Mouse (Mus musculus) liver, embryonic 13.5 days (tissue): ENCODE data around the gene Mipol1. TPM values are rescaled to one million over a fixed set of nuclear protein-coding genes. Genes with fewer than 3 reads are reported as not detected.
A peak's percentile ranks its signal among the peaks of the same experiment; 100 is the strongest.

ENCODE experiments used
- ATAC-seq: fragments of 200-750 bp; cut with Nextera tagmentation; 2 replicates; pipeline ENCODE4 v1.8.0; 2017; ENCODE audit warnings: low read depth, mild to moderate bottlenecking, moderate number of reproducible peaks, moderate library complexity
- DNase-seq: peaks from one replicate; pipeline ENCODE4 v3.0.0; 2022
- H3K27ac ChIP-seq: fragments of 300-500 bp; sonication (generic); 2 replicates; pipeline ENCODE4 v1.5.1; 2015; ENCODE audit warnings: moderate library complexity, mild to moderate bottlenecking, inconsistent platforms
- H3K27me3 ChIP-seq: fragments of 300-500 bp; sonication (generic); 2 replicates; pipeline ENCODE4 v1.6.1; 2015; ENCODE audit warnings: mild to moderate bottlenecking, inconsistent platforms
- H3K36me3 ChIP-seq: fragments of 300-500 bp; sonication (generic); 2 replicates; pipeline ENCODE4 v1.6.1; 2015; ENCODE audit warnings: mild to moderate bottlenecking, inconsistent platforms
- H3K4me1 ChIP-seq: fragments of 300-500 bp; sonication (generic); replicated peaks from 2 replicates; pipeline ENCODE4 v1.6.1; 2015; ENCODE audit warnings: inconsistent platforms
- H3K4me2 ChIP-seq: fragments of 300-500 bp; sonication (generic); 2 replicates; pipeline ENCODE4 v1.6.1; 2015; ENCODE audit warnings: inconsistent platforms, mild to moderate bottlenecking, moderate library complexity
- H3K4me3 ChIP-seq: fragments of 300-500 bp; sonication (generic); replicated peaks from 2 replicates; pipeline ENCODE4 v1.5.1; 2015; ENCODE audit warnings: mild to moderate bottlenecking, inconsistent platforms
- H3K9ac ChIP-seq: fragments of 300-500 bp; sonication (generic); 2 replicates; pipeline ENCODE4 v1.6.1; 2015; ENCODE audit warnings: mild to moderate bottlenecking, inconsistent platforms
- H3K9me3 ChIP-seq: fragments of 300-500 bp; sonication (generic); replicated peaks from 2 replicates; pipeline ENCODE4 v1.6.1; 2016; ENCODE audit warnings: inconsistent platforms
- WGBS: fragments of 180-500 bp; shearing (Covaris S2); methylation state at CpG from one replicate; pipeline ENCODE4 v1.1.7; 2015; ENCODE audit not compliant: insufficient replicate concordance; 5-methylcytosine and 5-hydroxymethylcytosine counted together
- polyA plus RNA-seq: library from polyadenylated mRNA; unstranded; fragments of >200 nt; fragmentation: Nextera tagmentation; extraction: Ambion mirVana; gene quantifications from 2 replicates; pipeline ENCODE4 v1.2.1, GENCODE M21; 2015

The Mipol1 gene
- polyA plus RNA-seq, 1 experiment from 2014 or later, result 4.2 TPM

DNA sequence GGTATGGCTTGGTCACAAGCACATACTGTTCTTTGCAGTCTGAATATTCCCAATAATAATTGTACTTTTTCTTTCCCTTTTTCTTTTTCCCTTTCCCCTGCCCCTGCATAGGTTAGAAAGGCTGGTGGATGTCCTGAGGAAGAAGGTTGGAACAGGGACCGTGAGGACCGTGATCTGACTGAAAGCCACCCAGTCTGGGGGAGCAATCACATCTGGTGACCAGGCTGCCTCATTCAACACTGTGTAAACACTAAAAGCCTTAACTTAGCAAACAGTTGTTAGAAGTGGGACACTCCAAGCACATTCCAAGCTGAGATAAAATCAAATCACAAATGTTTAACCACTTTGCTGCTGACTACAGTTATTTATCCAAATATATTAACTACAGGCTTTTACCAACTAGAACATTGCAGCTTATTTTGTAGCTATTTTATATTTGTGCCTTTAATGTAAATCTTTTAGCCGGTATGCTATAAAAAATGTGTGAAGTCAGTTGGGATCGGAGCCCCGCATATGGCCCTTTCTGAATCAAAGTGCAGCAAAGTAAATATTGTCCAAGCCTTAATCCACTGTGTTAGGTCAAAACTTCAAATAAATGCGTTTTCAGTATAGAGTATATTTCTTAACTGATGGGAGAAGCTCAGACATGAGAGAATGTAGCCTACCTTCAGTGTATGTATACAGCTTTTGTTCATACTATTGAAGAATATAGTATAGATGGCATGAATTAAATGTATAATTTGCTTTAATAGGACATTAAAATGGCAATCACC, 266.3 kb downstream of the Mipol1 start:
- Histone ChIP-seq H3K27ac (no peak overlapping the region), H3K36me3 (no peaks in the 10 kb centered on the region), H3K27me3 (no peaks in the 10 kb centered on the region), H3K9ac (no peak overlapping the region), H3K4me3 (no peak overlapping the region), H3K4me1 (no peaks in the 10 kb centered on the region), H3K9me3 (no peaks in the 10 kb centered on the region), H3K4me2 (no peak overlapping the region)
- DNase-seq, result no peak
- ATAC-seq, result no peak
- 64% methylated on average over 6 of the region's 6 CpGs for WGBS

DNA sequence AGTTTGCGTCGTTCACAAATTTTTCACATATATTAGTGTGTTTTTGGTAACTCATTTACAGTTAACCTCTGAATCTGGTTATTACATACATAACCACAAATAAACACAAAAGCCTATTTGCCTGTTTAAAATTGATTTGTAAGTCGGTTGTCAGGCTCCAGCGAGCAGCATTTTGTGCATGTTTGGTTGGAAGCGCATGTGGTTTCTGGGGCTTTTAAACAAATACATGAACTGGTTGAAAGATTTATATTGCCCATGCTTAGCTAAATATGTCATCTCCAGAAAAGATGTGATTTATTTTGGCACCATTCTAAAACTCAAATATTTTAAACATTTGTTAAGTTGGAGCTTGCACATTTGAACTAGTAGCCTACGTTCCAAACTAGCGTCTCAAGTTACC, 270.0 kb downstream of the Mipol1 start:
- no peak overlapping the region for H3K4me2 ChIP-seq
- ATAC-seq (no peak), DNase-seq (no peak)
- no peaks in the 10 kb centered on the region for H3K27me3 ChIP-seq
- no peak overlapping the region for H3K27ac ChIP-seq
- no peaks in the 10 kb centered on the region for H3K9me3 ChIP-seq
- WGBS, result 85% methylated on average over 7 of the region's 7 CpGs
- H3K4me1 ChIP-seq, result no peaks in the 10 kb centered on the region
- no peak overlapping the region for H3K4me3 ChIP-seq
- no peak overlapping the region for H3K9ac ChIP-seq
- no peaks in the 10 kb centered on the region for H3K36me3 ChIP-seq

DNA sequence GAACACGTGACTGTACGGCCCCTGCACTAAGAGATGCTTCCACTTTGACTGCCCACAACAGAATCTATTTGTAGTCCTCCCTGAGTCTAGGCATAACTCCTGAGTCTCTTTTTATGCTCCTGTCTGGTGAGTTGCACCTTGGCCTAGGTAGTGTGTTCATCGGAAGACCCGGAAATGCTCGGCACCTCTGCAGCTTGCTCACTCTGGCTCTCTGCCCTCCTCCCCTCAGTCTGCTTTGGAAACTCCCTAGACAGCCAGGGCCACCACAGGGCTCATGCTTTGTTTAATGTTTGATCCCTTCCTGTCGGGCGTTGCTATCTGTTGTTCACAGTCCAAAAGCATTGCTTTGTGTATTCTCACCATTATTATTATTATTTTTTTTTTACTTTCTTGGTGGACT, 275.1 kb downstream of the Mipol1 start:
- no peak overlapping the region for H3K27ac ChIP-seq
- no peaks in the 10 kb centered on the region for H3K9me3 ChIP-seq
- no peak for DNase-seq
- H3K36me3 ChIP-seq, result no peaks in the 10 kb centered on the region
- no peaks in the 10 kb centered on the region for H3K4me1 ChIP-seq
- no peaks in the 10 kb centered on the region for H3K27me3 ChIP-seq
- no peak overlapping the region for H3K4me2 ChIP-seq
- peak; percentile 62 for ATAC-seq
- H3K9ac ChIP-seq, result no peak overlapping the region
- 73% methylated on average over 7 of the region's 7 CpGs for WGBS
- H3K4me3 ChIP-seq, result no peak overlapping the region

DNA sequence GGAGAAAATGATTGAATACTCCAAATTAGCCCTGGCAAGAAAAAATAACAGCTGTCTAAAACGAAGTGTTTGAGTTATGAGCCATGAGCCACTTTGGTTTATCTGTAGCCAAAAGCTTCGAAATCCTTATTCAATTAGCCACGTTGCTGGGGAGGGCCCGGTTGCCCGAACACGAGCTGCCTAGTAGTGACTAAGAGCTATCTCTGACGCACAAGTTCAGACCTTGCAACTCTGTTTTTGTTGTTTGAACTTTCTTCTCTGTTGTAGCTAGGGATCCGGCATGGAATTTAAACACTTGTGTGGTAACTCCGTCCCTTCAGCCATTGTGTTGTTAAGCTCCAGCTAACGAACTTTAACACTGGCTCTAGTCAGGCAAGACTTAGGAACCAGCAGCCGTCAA, 278.7 kb downstream of the Mipol1 start:
- ATAC-seq (no peak), DNase-seq (no peak)
- Histone ChIP-seq H3K9ac (no peak overlapping the region), H3K4me1 (no peaks in the 10 kb centered on the region), H3K27me3 (no peaks in the 10 kb centered on the region), H3K36me3 (no peaks in the 10 kb centered on the region), H3K9me3 (no peaks in the 10 kb centered on the region), H3K4me2 (no peak overlapping the region), H3K4me3 (no peak overlapping the region), H3K27ac (no peak overlapping the region)
- whole genome bisulfite sequencing, result 60% methylated on average over 11 of the region's 11 CpGs

GRCm38 (mm10) chr12:57509726-57510125, 279.5 kb downstream of the Mipol1 start:
- Histone ChIP-seq H3K27me3 (no peaks in the 10 kb centered on the region), H3K4me1 (no peaks in the 10 kb centered on the region), H3K36me3 (no peaks in the 10 kb centered on the region), H3K4me2 (no peak overlapping the region), H3K4me3 (no peak overlapping the region), H3K9ac (no peak overlapping the region), H3K27ac (no peak overlapping the region), H3K9me3 (no peaks in the 10 kb centered on the region)
- DNase-seq, result no peak
- 63% methylated on average over 4 of the region's 4 CpGs for WGBS
- ATAC-seq, result no peak

DNA sequence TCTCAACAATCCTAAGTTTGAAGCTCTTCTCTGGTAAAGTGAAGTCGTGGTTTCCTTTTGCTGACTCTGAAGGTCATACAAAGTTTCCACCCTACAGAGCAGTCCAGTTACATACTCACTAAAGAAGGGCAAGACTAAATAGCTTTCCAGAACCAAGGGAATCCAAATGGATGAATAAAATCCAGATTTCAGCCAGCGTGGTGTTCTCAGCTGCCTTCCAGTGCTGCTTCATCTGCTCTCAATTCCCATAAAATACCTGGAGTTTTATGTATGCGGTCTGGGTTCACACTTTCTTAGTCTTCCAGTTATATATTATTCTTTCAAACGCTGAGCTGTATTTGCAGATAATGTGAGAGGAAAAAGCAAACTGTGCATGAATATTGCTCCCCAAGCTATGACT, 280.9 kb downstream of the Mipol1 start:
- Histone ChIP-seq H3K9ac (no peak overlapping the region), H3K27me3 (no peaks in the 10 kb centered on the region), H3K4me3 (no peak overlapping the region), H3K4me1 (no peaks in the 10 kb centered on the region), H3K27ac (no peak overlapping the region), H3K4me2 (no peak overlapping the region), H3K9me3 (no peaks in the 10 kb centered on the region), H3K36me3 (no peaks in the 10 kb centered on the region)
- WGBS, result 68% methylated on average over 4 of the region's 4 CpGs
- ATAC-seq, result no peak
- DNase-seq, result no peak

GRCm38 (mm10) chr12:57511560-57511959, 281.3 kb downstream of the Mipol1 start:
- no peak for DNase-seq
- Histone ChIP-seq H3K9me3 (no peaks in the 10 kb centered on the region), H3K4me1 (no peaks in the 10 kb centered on the region), H3K9ac (no peak overlapping the region), H3K4me2 (no peak overlapping the region), H3K4me3 (no peak overlapping the region), H3K36me3 (no peaks in the 10 kb centered on the region), H3K27ac (no peak overlapping the region), H3K27me3 (no peaks in the 10 kb centered on the region)
- 61% methylated on average over 5 of the region's 5 CpGs for WGBS
- no peak for ATAC-seq

- H3K4me1 ChIP-seq, result no peaks in the 10 kb centered on the region
These were observed 284.3 kb downstream of the Mipol1 start for GRCm38 (mm10) chr12:57514552-57514951.

DNA sequence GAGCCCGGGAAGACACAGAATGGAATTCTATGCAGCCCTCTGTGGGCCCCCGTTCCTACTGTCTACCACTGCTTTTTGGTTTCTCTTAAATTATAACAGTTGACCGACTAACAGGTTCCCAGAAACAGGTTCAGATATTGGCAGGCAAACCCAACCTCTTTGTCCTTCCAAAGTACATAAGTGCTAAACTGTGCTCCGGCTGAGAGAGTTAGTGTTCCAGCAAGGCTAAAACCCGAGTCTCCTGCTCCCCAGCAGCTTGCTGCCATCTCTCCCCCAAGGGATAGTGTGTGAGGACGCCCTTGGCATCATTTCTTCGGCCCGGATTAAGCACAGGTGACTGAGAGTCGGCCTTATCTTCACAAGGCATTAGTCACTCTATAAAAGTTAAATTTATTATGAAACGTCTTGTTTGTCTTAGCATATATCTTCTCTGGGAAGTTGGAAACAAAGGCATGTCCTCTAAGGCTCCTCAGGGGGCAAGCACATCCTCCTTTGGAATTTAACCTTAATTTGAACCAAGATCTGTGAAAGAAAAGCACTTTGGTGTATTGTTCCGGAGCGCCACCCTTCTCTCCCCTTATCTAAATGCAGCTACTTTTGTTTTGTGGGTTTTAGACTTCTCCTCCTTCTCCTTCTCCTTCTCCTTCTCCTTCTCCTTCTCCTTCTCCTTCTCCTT, 285.6 kb downstream of the Mipol1 start:
- Histone ChIP-seq H3K4me1 (no peaks in the 10 kb centered on the region), H3K27me3 (0 out of 2 replicates have a peak, but pooled peaks cover 4% of the 10 kb centered on the region), H3K4me2 (no peak overlapping the region), H3K9ac (no peak overlapping the region), H3K36me3 (no peaks in the 10 kb centered on the region), H3K27ac (no peak overlapping the region), H3K9me3 (no peaks in the 10 kb centered on the region), H3K4me3 (no peak overlapping the region)
- no peak for DNase-seq
- ATAC-seq, result no peak
- 46% methylated on average over 12 of the region's 12 CpGs for WGBS

More at GRCm38 (mm10) chr12:57514552-57514951, 284.3 kb downstream of the Mipol1 start:
- ATAC-seq (no peak), DNase-seq (no peak)
- Histone ChIP-seq H3K4me3 (no peak overlapping the region), H3K9me3 (no peaks in the 10 kb centered on the region), H3K9ac (no peak overlapping the region), H3K4me2 (no peak overlapping the region), H3K27ac (no peak overlapping the region), H3K27me3 (no peaks in the 10 kb centered on the region), H3K36me3 (no peaks in the 10 kb centered on the region)
- WGBS, result 34% methylated on average over 1 of the region's 1 CpGs

GRCm38 (mm10) chr12:57528335-57528734, 298.1 kb downstream of the Mipol1 start:
- Histone ChIP-seq H3K9me3 (no peaks in the 10 kb centered on the region), H3K9ac (no peak overlapping the region), H3K27ac (no peak overlapping the region), H3K27me3 (peaks cover 34% of the 10 kb centered on the region), H3K36me3 (no peaks in the 10 kb centered on the region), H3K4me3 (no peak overlapping the region), H3K4me2 (no peak overlapping the region), H3K4me1 (no peaks in the 10 kb centered on the region)
- no peak for DNase-seq
- 49% methylated on average over 4 of the region's 4 CpGs for WGBS
- ATAC-seq, result no peak

DNA sequence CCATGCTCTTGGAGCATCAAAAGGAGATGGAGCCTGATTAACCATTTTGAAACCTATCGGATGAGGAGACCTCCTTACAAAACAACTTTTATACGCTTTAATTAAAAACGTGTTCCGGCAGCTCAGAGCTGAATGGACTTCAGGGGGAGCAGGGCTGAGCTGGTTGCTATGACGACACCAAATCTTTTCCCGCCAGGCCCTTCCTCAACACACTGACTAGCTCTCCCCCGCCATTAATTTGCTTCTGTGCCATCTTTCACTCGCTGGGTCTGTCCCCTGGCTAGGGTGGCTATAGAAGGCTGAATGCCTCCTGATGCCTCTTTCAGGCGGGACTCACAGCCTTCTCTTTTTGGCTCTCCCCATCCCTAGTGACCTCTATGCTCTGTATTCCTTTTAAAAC, 300.2 kb downstream of the Mipol1 start:
- DNase-seq, result no peak

DNA sequence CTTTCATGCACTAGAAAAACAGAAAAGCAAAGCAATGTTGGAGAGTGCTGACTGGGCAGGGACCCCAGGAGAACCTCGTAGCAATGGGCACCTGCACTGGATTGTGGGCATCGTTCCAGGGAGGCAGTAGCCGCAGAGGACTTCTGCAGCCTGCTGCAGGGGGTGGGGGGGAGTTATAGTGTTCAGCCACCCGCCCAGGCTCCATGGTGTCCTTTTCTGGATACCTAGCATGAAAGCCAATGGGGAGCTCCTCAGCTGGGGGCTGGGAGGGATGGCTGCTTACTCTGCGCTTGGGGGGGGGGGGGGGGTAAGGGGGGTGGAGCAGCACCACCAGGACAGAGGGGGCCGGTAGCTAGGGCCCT, 304.3 kb downstream of the Mipol1 start:
- Histone ChIP-seq H3K4me1 (0 out of 2 replicates have a peak, but pooled peaks cover 3% of the 10 kb centered on the region), H3K27ac (no peak overlapping the region), H3K27me3 (peaks cover 89% of the 10 kb centered on the region), H3K36me3 (no peaks in the 10 kb centered on the region), H3K4me2 (peak overlapping the region; percentile 34; the same call in 1 of the 2 replicates), H3K4me3 (no peak overlapping the region), H3K9ac (no peak overlapping the region), H3K9me3 (no peaks in the 10 kb centered on the region)
- DNase-seq, result no peak
- WGBS, result 0% methylated on average over 6 of the region's 6 CpGs
- peak; percentile 30; the same call in 1 of the 2 replicates for ATAC-seq

More for the DNA sequence above, 300.2 kb downstream of the Mipol1 start:
- H3K4me1 ChIP-seq, result 0 out of 2 replicates have a peak, but pooled peaks cover 3% of the 10 kb centered on the region
- no peaks in the 10 kb centered on the region for H3K9me3 ChIP-seq
- no peaks in the 10 kb centered on the region for H3K36me3 ChIP-seq
- 26% methylated on average over 9 of the region's 9 CpGs for WGBS
- H3K27me3 ChIP-seq, result peaks cover 55% of the 10 kb centered on the region
- H3K9ac ChIP-seq, result no peak overlapping the region
- H3K4me2 ChIP-seq, result no peak overlapping the region
- no peak overlapping the region for H3K27ac ChIP-seq
- no peak overlapping the region for H3K4me3 ChIP-seq
- ATAC-seq, result no peak
